Mouse (Mus musculus) cerebellum, adult 9-11 months (tissue): ENCODE measurements around the gene Sult2b1.

ENCODE experiments used
- DNase-seq: peaks from one replicate; pipeline ENCODE4 v3.0.0; 2022

The Sult2b1 gene

DNA sequence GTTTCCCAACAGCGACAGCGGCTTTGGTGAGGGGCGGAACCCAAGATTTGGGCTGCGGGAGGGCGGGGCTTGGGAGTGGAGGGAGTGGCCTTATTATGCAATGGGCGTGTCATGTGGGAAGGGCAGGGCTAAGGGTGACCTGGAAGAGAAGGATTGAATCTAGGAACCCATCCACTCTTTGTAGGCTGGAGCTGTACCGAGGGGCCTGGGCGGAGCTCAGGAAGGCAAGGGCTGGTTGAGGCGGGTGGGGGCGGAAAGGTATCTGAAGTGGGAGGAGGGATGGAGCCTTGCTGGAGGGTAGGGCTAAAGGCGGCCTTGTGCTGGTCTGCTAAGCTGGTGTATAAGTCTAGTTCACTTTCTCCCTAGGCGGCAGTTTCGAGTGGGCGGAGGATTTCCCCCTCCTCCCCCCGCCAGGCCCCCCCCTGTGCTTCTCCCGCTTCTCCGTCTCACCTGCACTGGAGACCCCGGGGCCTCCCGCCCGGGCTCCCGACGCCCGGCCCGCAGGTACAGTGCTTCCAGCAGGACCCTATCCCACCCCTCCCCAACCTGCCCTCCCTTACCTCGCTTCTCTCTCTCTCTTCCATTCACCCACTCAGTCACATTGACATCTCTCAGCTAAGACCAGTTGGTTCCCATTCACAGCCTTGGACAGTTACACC lies 16.2 kb upstream of the Sult2b1 start:
- no peak for DNase-seq

DNA sequence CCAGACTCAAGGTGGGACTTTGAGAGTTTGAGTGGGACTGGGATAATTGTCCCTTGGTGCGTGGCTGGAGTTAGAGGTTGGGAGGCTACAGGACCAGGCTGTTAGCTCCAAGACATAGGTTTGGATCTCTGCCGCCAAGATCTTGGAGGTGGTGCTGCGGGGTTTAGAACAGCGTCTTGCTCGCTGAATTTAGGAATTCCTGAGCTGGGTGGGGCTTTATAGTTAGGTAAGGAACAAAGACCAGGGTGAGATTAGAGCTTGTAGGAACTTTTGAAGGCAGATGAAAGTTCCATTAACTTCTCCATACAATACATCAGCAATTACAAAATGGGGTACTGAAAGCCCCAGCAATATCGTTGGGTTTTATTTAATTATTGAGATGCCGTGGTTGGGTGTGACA lies 15.5 kb upstream of the Sult2b1 start:
- peak; percentile 12 for DNase-seq

DNA sequence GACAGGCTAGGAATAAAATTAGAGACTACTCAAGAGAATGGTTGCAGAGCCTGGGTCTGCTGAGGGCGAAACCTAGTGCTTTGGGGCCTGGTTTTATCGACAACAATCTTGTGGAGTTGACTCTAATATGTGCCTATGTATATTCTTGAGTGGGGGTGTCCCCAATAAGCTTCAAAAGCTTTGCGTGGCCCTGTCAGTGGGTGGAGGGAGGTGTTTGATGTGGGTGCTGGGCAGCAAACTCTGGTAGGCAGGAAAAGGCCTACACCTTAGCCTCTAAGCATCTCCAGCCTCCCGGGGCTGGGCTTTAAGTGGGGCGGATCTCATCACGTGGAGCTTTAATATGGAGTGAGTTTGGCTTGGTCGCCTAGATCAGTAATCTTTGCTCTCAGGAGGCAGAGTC lies 14.5 kb upstream of the Sult2b1 start:
- DNase-seq = no peak

DNA sequence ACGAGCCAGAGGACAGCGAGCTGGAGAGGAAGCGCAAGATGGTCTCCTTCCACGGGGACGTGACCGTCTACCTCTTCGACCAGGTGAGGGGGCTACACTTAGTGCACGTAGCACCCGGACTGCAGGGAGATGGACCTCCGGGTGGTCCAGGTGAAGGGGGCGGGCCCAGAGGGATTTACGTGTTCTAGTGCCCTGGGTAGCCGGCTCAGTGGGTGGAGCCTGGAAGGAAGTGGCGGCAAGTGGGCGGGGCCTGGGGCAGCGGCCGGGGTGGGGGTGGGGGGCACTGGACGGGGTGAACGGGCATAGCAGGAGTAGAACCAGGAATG lies 14.0 kb upstream of the Sult2b1 start:
- DNase-seq = peak; percentile 61

DNA sequence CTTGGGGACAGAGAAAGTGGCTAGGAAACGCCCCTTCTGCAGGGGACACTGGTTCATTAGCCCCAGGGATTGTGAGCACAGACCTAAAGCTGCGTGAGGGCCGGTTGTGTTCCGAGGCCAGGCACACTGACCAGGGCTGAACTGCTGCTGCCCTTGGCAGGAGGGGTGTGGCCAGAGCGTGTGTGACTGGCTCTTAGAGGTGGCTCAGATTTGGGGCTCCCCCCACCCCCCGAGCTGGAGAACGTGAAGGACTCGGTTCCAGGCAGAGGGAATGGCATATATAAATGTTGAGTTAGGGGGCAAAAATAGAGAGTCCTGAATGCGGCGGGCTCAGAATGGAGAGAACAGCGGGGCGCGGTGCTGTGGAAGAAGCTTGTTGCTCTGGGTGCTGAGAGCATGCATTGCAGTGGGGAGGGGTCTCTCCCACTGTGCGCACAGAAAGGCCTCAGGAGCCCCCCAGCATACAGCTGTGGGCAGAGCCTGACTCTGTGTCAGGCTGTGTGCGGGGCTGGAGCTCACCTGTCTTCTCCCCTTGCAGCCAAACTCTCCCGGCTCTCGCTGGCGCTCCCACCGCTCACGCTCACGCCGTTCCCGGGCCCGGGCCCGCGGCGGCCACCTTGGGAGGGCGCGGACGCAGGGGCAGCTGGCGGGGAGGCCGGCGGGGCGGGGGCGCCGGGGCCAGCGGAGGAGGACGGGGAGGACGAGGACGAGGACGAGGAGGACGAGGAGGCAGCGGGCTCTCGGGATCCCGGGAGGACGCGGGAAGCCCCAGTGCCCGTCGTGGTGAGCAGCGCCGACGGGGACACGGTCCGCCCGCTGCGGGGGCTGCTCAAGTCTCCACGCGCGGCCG lies 13.4 kb upstream of the Sult2b1 start:
- DNase-seq = peak; percentile 50

DNA sequence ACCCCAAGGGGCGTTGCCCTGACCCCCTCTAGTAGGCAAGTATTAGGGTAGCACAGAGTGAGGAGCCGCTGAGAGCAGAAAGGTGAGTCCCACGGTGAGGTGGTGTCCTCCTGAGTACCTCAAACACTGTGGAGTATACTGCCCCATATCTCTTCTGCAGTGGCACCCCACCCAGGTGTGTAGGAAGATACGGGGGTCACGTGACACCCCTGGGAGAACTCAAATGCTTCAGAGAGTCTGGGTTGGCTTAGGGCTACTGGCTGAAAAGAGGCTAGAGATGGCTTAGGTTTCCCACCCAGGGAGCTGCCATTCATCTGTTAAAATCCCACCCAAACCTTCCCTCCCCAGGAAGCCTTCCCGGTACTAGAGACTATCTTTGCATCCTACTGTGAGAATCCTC lies 12.5 kb upstream of the Sult2b1 start:
- peak; percentile 28 for DNase-seq

DNA sequence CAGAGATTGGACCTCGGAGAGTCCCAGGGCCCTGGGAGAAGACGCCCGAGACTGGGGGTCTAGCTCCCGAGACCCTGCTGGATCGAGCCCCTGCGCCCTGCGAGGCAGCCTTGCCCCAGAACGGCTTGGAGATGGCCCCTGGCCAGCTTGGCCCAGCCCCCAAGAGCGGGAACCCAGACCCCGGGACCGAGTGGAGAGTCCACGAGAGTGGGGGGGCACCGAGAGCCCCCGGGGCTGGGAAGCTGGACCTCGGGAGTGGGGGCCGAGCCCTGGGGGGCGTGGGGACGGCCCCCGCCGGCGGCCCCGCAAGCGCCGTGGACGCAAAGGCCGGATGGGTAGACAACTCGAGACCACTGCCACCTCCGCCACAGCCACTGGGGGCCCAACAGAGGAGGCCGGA lies 10.5 kb upstream of the Sult2b1 start:
- peak; percentile 47 for DNase-seq

DNA sequence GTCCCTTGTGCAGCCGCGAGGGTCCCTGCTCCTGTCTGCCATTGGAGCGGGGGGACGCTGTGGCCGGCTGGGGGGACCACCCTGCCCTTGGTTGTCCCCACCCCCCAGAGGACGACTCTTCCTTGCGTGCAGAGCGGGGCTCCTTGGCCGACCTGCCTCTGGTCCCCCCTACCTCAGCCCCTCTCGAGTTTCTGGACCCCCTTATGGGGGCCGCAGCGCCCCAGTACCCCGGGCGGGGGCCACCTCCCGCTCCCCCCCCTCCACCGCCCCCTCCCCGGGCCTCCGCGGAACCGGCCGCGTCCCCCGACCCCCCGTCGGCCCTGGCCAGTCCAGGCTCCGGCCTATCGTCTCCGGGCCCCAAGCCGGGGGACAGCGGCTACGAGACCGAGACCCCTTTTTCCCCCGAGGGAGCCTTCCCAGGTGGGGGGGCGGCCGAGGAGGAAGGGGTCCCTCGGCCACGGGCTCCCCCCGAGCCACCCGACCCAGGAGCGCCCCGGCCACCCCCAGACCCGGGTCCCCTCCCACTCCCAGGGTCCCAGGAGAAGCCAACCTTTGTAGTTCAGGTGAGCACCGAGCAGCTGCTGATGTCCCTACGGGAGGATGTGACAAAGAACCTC lies 9.6 kb upstream of the Sult2b1 start:
- DNase-seq = peak; percentile 34

DNA sequence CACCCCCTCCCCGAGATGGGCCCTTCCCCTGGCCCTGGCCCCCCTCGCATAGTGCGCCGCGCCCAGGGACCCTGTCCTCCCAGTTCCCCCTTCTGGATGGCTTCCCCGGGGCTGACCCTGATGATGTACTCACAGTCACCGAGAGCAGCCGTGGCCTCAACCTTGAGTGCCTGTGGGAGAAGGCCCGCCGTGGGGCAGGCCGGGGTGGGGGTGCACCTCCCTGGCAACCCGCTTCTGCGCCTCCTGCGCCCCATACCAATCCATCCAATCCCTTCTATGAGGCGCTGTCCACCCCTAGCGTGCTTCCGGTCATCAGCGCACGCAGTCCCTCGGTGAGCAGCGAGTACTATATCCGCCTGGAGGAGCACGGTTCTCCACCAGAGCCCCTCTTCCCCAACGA lies 8.8 kb upstream of the Sult2b1 start:
- DNase-seq = no peak

DNA sequence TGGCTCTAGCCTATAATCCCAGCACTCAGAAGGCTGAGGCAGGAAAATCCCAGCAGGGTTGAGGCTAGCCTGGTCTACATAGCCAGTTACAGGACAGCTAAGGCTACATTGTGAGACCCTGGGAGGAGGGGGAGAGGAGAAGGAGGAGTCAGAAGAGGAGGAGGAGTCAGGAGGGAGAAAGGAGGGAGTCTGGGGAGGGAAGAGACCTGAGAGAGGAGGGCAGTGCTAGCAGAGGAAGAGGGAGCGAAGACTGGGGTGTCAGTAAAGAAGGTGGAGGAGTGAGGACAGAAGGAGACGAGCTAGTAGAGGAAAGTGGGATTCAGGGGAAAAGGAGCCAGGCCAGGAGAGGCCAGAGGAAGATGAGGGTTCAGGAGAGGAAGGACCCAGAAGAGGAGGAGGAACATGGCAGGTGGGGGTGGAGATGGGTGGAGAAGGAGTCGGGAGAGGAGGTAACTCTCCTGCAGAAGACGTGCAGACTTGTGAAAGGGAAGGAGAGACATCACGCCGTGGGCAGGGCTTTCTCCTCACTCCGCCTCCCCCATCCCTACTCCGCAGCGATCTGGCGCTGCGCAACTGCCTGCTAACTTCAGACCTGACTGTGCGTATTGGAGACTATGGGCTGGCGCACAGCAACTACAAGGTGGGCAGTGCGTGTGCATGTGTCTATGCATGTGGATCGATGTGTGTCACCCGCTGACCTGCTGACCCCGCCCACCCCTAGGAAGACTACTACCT lies 7.5 kb upstream of the Sult2b1 start:
- DNase-seq = peak; percentile 28

DNA sequence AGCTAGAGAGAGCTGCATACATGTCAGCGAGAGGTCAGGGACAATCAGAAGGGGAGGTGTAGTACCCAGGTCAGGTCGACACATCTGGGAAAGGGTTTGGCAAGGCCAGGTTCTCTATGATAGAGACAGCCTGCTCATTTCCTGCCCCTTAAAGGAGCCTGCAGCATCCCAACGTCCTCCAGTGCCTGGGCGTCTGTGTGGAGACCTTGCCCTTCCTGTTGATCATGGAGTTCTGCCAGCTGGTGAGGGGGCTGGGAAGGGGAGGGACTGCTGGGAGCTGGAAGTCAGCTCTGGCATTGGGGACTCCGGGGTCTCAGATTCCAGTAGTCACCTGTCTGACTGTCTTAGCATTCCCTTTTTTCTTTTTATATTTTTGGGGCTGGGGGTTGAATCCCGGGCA lies 6.3 kb upstream of the Sult2b1 start:
- peak; percentile 35 for DNase-seq

DNA sequence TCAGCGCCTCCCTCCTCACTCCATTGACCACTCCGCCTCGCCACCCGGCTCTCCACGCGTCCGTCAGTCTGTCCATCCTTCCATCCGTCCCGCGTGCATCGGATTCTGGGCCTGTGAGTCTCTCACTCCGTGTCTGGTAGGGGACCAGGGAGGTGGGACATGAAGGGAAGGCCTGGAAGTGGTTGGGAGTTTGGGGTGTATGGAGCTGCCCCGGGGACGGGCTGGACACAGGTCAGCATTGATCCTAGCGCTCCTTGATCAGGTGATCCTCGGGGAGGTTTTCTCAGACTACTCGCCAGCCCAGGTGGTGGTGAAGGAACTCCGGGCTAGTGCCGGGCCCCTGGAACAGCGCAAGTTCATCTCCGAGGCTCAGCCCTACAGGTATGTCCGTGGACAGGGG lies 3.2 kb upstream of the Sult2b1 start:
- DNase-seq = peak; percentile 71

DNA sequence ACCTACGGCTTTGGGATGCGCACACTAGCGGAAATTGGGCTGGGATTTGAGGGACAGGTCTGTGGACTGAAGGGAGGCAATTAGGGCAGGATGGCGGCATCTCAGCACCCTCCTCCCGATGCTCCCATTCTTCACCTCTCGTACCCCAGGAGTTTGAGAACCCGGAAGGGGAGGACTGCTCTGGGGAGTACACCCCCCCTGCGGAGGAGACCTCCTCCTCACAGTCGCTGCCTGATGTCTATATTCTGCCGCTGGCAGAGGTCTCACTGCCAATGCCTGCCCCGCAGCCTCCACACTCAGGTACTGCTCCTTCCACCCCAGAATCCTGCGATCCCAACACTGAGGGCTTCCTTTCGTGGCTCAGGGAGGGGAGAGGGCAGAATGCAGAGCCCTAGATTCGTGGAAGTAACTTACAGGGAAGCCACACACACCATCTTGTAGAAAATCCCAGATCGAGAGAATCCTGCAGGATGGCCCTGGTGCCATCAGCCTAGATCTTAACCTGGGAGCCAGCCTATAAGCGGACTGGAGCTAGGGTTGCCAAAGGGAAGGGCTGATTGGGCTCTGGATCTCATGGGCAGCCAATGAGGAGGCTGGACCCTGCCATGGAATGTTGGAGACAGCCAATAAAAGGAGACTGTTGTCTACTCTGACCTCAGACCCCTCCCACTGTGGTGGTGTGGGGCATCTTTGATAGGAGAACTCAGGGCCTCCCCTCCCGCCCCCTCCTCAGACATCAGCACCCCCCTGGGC lies 2.4 kb upstream of the Sult2b1 start:
- peak; percentile 87 for DNase-seq

DNA sequence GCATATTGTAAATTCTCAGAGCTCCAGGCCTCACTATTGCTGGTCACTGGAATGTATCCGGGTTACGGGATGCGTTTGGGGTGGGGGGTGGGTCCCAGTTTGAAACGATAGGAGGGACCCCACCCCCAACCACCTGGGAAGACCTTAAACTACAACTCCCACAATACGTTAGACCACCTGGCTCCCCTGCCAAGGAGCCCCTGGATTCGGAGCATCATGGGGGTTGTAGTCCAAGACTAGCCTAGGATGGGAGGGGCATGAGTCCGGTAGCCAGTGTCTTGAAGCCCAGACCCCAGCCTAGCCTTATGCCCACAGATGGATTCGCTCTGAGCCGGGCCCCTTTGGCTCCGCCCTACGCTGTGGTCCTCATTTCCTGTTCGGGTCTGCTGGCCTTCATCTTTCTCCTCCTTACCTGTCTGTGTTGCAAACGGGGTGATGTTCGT lies 1.7 kb upstream of the Sult2b1 start:
- DNase-seq = peak; percentile 89

DNA sequence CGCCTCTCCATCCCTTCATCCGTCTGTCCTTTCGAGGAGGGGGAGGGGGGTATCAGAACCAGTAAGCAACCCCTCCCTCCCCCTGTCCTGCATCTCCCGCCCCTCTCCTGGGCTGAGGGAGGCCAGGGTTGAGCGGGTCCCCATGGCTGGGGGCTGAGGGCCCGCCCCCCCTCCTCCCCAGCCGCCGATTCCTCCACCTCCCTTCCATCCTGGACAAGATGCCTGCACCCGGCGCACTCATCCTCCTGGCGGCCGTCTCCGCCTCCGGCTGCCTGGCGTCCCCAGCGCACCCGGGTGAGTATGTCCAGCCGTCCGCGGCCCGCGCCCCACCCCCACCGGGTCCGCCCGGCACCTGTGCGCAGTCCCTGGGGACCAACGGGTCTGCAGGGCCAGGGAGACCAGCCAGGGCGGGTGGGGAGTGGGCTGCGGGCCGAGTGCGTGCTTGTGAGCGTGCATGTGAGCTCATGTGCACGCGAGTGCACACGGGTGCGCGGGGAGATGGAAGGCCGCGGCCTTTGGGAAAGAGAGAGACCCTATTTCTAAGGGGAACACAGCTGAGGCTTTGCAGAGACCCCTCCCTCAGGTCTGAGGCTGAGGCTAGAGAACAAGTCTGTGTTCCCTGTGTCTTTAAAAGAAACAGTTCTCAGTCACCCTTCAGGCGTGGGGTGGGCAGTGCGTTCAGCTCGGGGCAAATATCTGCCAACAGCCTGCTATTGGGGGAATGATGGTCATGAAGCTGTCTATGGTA lies 1.1 kb upstream of the Sult2b1 start:
- peak; percentile 87 for DNase-seq

DNA sequence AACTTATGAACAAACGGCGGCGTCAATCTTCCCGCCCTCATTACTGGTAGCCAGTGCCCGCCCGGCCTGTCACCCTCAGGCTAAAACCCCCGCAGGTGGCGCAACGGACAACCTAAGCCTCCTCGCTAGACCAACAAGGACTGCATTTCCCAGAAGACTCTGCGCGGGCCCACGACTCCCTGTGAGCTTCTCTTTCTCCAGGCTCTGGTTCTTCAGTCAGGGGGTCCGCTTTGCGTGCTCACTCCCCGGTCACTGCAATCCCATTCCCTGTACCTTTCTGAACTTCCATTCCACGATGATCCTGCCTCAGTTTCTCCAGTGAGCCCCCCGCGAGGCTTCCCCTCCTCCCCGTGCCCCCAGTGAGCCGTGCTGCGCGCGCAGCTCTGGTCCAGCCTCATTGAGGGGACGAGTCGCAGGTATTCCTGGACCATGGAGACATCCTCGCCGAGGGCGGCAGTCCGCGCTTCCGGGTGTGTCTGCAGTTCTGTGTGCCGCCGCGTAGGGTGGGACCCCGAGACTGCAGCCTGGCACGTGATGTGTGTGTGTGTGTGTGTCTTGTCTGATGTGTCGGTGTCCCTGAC lies 868 bp downstream of the Sult2b1 start, which contains the start of gene Lmtk3:
TSS of gene Lmtk3 (plus strand) at position 228 of the 581 bp plus-strand sequence.
- peak; percentile 88 for DNase-seq

DNA sequence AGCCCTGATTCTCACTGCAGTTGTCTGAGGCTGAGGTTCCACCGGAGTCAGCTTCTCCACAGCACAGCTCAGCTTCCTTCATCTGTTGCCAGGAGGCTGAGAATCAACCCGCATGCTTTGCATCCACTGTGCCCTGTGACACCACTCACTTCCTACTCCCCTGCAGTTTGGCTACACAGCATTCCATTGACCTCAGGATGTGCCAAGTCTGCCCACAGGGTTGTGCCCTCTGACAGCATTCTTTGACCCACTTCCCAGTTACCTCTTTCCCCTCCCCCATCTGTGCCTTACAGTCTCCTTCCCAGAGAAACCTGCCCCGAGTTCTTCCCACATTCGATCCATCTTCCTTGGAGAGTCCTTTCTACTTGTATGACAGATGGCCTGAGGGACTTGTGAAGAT lies 2.2 kb downstream of the Sult2b1 start:
- no peak for DNase-seq

DNA sequence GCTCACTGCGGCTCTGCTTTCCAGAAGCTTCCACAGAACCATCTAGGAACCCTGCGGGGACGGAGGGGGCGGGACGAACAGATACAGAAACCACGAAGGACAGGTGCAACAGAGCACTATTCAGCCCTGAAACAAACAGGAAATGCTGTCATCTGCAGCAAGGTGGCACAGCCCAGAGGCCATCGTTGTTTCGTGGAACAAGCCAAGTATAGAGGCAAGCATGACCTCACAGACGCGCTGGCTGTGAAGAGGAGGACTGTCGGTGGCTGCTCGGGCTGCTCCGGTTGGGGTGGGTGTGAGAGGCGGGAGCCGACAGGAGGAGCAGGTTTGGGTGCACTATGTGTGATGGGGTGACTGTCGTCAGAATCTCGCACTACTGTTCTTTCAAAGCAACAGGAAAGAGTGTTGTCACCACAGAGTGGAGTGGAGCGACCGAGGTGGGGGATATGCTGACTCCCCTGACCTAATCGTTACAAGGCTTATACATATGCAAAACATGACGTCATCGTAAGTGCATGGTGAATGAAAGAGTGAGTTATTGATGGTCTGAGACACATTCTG lies 5.3 kb downstream of the Sult2b1 start:
- no peak for DNase-seq

DNA sequence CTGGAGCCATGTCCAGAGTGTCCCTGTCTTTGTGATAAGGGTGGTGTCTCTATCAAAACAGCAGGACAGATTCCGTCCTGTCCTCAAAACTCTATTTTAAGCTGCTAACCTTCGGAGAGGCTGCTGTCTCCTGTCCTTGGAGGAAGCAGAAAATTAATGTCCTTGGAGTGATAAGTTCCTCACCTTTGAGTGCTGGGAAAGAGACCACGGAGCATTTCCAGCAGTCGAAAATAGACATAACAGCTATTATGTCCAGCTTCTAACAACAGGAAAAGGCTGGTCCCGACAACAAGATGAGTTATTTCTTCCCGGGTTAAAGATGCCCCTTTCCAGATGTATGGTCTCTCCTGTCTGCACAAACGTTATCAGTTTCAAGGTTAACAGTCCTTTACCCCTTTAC lies 9.2 kb downstream of the Sult2b1 start:
- no peak for DNase-seq

DNA sequence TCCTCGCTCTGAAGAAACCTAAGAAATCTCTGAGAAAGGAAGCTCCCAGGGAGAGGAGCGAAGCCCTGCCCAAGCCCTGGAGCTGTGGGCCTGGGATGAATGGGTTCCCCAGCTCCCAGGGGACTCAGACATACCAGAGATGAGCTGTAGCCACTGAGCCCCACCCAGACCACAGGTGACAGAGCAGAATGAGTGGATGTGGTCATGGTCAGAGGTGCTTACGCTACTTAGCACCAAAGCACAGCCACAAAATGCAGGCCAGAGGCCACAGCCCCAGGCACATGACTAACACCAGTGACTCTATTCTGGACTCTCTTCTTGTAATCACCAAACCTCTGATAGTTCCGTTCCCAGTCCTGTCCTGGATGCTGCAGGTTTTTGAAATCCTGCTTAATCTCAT lies 13.4 kb downstream of the Sult2b1 start:
- no peak for DNase-seq

DNA sequence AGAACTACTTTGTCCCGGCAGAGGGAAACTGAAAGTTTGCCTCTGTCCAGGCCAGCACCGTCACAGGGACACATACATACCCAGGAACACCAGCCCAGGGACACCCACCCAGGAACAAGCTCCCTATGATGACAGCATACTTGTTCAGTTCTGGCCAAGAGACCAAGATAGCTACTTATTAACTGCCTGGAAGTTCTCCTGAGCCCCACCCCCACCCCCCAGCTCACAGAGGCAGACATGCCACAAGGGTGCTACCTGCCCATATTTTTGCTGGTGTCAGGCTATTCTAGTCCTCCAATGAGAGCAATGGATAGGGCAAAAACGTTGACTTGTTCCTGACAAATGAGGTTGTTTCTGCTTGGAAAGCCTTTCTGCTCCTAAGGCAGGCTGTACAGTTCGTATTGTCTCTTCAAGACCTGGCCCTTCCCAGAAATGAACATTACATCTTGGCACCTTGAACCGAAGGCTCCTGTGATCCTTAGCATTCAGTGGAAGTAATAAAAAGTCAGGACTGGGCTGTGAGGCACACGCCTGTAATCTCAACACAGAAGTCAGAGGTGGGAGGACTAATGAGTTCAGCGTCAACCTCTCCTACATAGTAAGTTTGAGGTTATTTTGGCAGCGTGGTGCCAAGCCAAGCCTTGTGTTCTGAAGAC lies 13.9 kb downstream of the Sult2b1 start:
- no peak for DNase-seq
